In the genomic region with DNA sequence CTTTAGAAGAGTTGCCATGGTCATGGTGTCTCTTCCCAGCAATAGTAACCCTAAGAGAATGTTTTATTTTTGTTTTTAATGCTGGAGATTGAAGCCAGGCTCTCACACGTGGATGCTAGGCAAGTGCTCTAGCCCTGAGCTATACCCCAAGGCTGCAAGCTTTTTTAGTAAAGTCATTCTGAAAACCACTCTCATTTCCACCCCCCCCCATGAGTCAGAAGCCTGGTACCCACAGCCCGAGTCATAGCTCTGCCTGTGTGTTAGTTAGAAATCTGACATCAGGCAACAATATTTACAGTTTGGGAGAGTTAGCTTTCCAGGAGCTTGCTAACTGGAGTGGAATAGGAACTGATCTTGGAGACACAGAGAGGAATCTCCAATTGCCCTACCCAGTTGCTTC, we compare ENCODE assay signal across 23 mouse cellular contexts. TPM values are rescaled to one million over a fixed set of nuclear protein-coding genes. Genes with fewer than 3 reads are reported as not detected.
DNase-seq lines count a peak whose midpoint lies in the region; ATAC-seq and TF ChIP-seq lines count a peak whose summit lies in the region.
"Had no signal": no experiment of that assay in that cellular context is flagged by ENCODE, and none has a peak within 500 bp of the region (broad histone marks: within the 10 kb centered on the region; RNA-seq: fewer than 3 reads in every experiment).

No protein-coding gene starts in this region.

- no peak for TF ChIP-seq CTCF in Patski (IDR thresholded peaks at IDR 0.05)
- TF ChIP-seq CTCF in embryonic fibroblast, embryonic 13.5 days (IDR thresholded peaks at IDR 0.05; ENCODE audit: borderline replicate concordance, insufficient read depth, low read length) = no peak

- DNase-seq in 3T3-L1 (ENCODE audit: low read depth, low spot score) (peak; percentile 12), Patski (ENCODE audit: low read depth, low spot score) (no peak)
- peak; percentile 62 for DNase-seq in Muller cell, postnatal 12 days (ENCODE audit: inconsistent ontology term)
- no peak for DNase-seq in cerebellum, postnatal 10 days
- no peak for DNase-seq in lung, postnatal 36 days
- no peak for DNase-seq in gastrocnemius, postnatal 4 days (ENCODE audit: low spot score in 2 of 2)
- DNase-seq in adrenal gland, adult (ENCODE audit: inconsistent age in 2 of 2, low spot score in 1 of 2) = no peak
- DNase-seq: adrenal gland, adult 8-10 months; adrenal gland, postnatal 14 days; cerebellum, adult 11 months; cerebellum, adult 18-20 months; cerebellum, adult 8-10 months; cerebellum, adult 9-11 months; cerebellum, postnatal 25 days; embryo, embryonic 11 days had no signal

- H3K4me3 ChIP-seq in embryonic fibroblast, embryonic 13.5 days (ENCODE audit: insufficient read depth, low read length) = no peak overlapping the region
- H3K4me3 ChIP-seq: embryonic facial prominence, embryonic 13.5 days; embryonic facial prominence, embryonic 15.5 days; forebrain, embryonic 10.5 days; forebrain, embryonic 12.5 days had no signal

- H3K4me1 ChIP-seq in embryonic fibroblast, embryonic 13.5 days (ENCODE audit: control insufficient read depth, insufficient read depth, low read length) = peaks cover 4% of the 10 kb centered on the region
- H3K4me1 ChIP-seq: embryonic facial prominence, embryonic 13.5 days; embryonic facial prominence, embryonic 15.5 days; forebrain, embryonic 12.5 days had no signal

- CTCF ChIA-PET in Patski (lab: Charles Lee) = interaction anchor here (1.0 to 1.4 kb wide), 3 partner anchors 8 to 82 kb away, joined by 3 read pairs; no protein-coding TSS in a partner anchor

- POLR2A ChIA-PET in Patski (lab: Charles Lee) = interaction anchor here (0.6 to 1.0 kb wide), 3 partner anchors 9 to 79 kb away, joined by 3 to 4 read pairs (median 3); no protein-coding TSS in a partner anchor

- no peaks in the 10 kb centered on the region for H3K27me3 ChIP-seq in Patski
- H3K27me3 ChIP-seq: embryonic facial prominence, embryonic 13.5 days; embryonic facial prominence, embryonic 15.5 days; forebrain, embryonic 12.5 days had no signal

- TF ChIP-seq POLR2A in embryonic fibroblast, embryonic 13.5 days (IDR thresholded peaks at IDR 0.05; ENCODE audit: low read depth, low read length) = no peak

- in situ Hi-C loops in Patski (cut with MboI; ENCODE audit: low pct_unique_long_range_greater_than_20kb) = no loop called here

- H3K27ac ChIP-seq in embryonic fibroblast, embryonic 13.5 days (ENCODE audit: insufficient read depth, low read length) = 0 out of 2 replicates have a peak overlapping the region, but pooled peaks have one; percentile 19
- H3K27ac ChIP-seq: embryonic facial prominence, embryonic 13.5 days; embryonic facial prominence, embryonic 15.5 days; forebrain, embryonic 10.5 days; forebrain, embryonic 12.5 days had no signal

- peak; percentile 17 for ATAC-seq in Patski
- ATAC-seq: forebrain, embryonic 14.5 days; forebrain, embryonic 16.5 days had no signal

RNA-seq across cellular contexts. Expression of a gene that starts 25.9 kb away (rescaled TPM):
- 1,427 TPM for polyA plus RNA-seq in Patski (2021)
- 331 and 641 TPM in 2 replicates for polyA plus RNA-seq in embryonic fibroblast, embryonic 13.5 days (2011; ENCODE audit: insufficient read length, low read depth, missing spikeins)
- 10 to 100 TPM; 45.6 to 56.5 TPM for total RNA-seq in gastrocnemius, postnatal 4 days (2021)
- polyA plus RNA-seq: G1E had no signal

Comparison
In these comparisons a context has a peak if more than half of its experiments do, and no peak if none do; other contexts are left out.
1. DNase-seq: peak in 3T3-L1 (single experiment) and Muller cell, postnatal 12 days (single experiment); none in Patski (single experiment), cerebellum, postnatal 10 days (0 of 2), lung, postnatal 36 days (single experiment), gastrocnemius, postnatal 4 days (0 of 2) and adrenal gland, adult (0 of 2).